Mouse (Mus musculus) c-Kit-positive CD71-negative TER-119-negative erythroid progenitor cells, embryonic 14.5 days (primary cell): Measurements from ENCODE around the gene Olfr668.
"Not testable (repeated sequence)": the region's sequence is repeated elsewhere in the genome, so short reads cannot be mapped to it uniquely, and the experiment has no call there.

Experiments
- DNase-seq: peaks from one replicate; pipeline ENCODE4 v3.0.0-alpha.2; 2013; ENCODE audit warnings: low read depth

The Olfr668 gene

DNA sequence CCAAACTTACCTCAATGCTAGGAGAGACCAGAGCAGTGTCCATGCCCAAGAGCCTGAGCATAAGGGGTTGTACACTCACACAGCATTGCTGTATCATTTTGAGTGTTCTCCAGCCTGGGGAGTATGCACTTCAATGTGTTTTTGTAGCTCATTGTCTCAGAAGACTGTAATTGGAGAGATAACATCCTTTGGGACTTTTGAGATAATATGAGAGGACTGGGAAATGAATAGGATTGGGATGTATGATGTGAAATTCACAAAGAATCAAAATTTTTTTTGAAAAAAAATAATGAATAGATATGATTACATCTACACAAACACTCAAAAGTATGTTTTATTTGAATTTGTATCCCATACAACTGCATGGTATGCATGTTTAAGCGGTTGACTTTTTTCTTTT lies at the start of gene Olfr668:
TSS of gene Olfr668 (minus strand) at position 101 of the 400 bp plus-strand sequence.
- DNase-seq, result no peak

DNA sequence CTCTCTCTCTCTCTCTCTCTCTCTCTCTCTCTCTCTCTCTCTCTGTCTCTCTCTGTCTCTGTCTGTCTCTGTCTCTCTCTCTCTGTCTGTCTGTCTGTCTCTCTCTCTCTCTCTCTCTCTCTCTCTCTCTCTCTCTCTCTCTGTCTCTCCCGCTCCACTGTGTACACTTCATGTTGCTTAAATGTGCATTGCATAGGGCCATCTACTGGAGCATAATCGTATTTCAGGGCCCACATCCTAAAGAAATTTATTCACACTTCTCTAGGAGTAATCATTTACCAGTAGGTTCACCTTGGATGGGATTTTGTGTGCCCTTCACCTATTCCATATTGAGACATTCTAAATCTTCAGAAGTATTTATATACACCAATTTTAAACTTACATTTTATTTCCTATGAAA lies 44.6 kb upstream of the Olfr668 start:
- DNase-seq, result not testable (repeated sequence)

GRCm38 (mm10) chr7:104962520-104962919 lies 34.7 kb upstream of the Olfr668 start, which contains the start of gene Olfr670:
TSS of gene Olfr670 (minus strand) at chr7:104962620.
- no peak for DNase-seq

- not testable (repeated sequence) for DNase-seq
Observed at GRCm38 (mm10) chr7:104950234-104950633, 22.4 kb upstream of the Olfr668 start.

DNA sequence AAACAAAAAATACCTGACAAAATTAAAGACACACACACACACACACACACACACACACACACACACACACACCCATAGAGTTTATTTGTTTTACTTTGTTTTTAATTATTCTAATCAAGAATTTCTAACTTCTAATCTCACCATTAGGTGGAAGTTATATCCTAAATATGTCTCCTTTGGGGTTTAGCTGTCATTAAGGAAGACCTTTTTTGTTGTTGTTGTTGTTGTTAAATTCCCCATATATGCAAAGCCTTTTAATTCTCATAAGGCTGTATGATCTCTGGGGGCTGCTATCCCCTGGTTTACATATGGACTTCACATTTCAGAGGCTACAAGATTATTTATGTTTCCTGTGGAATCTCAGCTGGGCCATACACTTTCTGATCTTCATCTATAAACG lies 6.1 kb upstream of the Olfr668 start, which contains the start of gene Olfr669:
TSS of gene Olfr669 (plus strand) at position 301 of the 400 bp plus-strand sequence.
- DNase-seq, result no peak

DNA sequence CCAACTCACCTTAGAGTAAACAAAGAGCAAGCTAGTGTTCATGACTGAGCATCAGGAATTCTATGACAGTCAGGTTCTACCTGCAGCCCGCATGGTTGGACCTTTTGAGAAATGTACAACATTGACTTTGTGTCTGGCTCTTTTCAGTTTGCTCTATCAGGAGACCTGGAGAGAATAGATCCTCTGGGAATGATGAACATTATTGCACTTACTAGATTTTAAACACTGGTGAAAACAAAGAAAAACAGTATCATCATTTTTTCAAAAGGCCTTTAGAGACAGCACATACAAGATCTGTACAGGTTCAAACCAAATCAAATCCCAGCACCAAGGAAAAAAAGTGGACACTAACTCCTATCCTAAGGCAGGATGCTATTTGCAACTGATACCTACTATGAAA lies 6.5 kb downstream of the Olfr668 start, which contains the start of gene Olfr667:
TSS of gene Olfr667 (minus strand) at position 101 of the 400 bp plus-strand sequence.
- DNase-seq, result no peak

DNA sequence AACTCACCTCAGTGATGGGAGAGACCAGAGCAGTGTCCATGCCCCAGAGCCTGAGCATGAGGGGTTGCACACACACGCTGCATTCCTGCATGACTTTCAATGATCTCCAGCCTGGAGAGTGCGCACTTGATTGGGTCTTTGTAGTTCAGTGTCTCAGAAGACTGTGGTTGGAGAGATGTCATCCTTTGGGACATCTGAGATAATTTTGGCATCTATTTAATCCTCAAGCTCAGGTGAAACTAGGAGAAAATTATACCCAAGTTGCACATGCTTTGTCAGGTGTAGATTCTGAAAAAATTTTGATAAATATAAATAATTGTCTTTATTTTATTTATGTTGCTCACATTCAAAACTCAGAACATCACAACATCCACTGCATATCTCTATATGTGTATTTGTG lies 32.0 kb downstream of the Olfr668 start, which contains the start of gene Olfr666:
TSS of gene Olfr666 (minus strand) at position 101 of the 400 bp plus-strand sequence.
- DNase-seq, result no peak

DNA sequence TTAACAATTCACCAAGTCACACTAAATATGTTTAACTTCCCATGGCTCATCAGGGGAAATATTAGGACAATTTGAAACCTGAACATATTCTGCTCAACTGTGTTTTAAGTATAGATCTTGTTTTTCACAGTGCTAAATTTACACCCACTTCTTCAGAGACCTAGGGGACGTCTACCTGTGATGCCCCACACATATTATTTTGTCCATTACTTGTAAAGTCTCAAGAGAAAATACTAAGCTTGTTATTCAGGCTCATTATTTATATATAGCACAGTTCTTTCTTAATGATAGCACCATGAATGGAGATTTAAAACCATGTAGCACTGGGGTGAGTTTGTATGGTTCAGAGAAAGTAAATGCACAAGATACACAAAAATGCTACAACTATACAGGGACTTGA lies 50.1 kb downstream of the Olfr668 start, which contains the start of gene Olfr665:
TSS of gene Olfr665 (plus strand) at position 301 of the 400 bp plus-strand sequence.
- DNase-seq, result no peak
